8 mouse cellular contexts compared by ENCODE assay signal in the genomic region with DNA sequence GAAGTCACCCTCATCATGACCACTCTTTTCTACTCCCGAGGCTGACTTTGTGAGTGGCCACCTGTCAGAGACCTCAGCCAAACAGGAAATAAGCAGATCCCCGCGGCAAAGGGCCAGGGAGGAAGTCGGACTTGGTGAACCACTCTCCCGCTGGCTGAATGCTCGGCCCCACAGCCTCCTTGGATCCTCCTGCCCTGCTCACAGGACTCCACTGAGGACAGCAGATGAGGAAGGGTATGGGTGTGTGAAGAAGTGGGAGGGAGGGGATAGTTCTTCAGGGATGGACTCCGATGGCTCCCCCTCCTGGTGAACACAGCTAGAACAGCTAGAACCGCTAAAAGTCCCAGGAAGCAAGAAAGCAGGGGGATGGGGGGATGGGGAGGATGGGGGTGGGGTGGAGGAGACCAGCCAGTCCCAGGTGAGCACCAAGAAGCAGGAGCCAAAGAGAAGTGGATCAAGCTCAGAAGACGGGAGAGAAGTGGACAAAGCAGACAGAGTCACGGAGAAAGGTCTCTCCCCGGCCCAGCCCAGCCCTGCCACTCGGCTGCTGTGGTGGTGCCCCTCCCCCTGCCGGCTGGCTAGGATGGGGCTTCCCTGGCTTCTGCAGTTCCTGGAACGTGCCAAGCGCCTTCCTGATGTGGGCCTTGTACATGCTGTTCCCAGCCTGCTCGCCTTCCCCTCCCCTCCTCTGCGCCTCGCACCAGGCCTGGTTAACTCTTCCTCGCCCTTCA. TPM values are rescaled to one million over a fixed set of nuclear protein-coding genes. Genes with fewer than 3 reads are reported as not detected.
DNase-seq lines count a peak whose midpoint lies in the region; ATAC-seq and TF ChIP-seq lines count a peak whose summit lies in the region.

No protein-coding gene starts in this region.

- intact Hi-C loops in heart, postnatal 36 days (cut with DNase I) = loop anchor here (2.0 to 5.0 kb wide), 3 partner anchors 45 to 209 kb away; partner anchors contain the start of gene Prdm11

- WGBS in forebrain, postnatal 0 days = 21% methylated on average over 19 of the region's 19 CpGs
- 7% methylated on average over 19 of the region's 19 CpGs for WGBS in lung, embryonic 16.5 days

- ATAC-seq in forebrain, postnatal 0 days = peak; percentile 92
- peak; percentile 97 for ATAC-seq in lung, embryonic 16.5 days (ENCODE audit: low read depth)

- H3K27me3 ChIP-seq in forebrain, postnatal 0 days (ENCODE audit: insufficient read depth, low read length) = no peaks in the 10 kb centered on the region
- H3K27me3 ChIP-seq in lung, embryonic 16.5 days (ENCODE audit: control insufficient read depth, insufficient read depth, low read depth, low read length) = no peaks in the 10 kb centered on the region

- H3K9me3 ChIP-seq in forebrain, postnatal 0 days (ENCODE audit: low read length) = no peaks in the 10 kb centered on the region
- no peaks in the 10 kb centered on the region for H3K9me3 ChIP-seq in lung, embryonic 16.5 days (ENCODE audit: control insufficient read depth, low read length)

- H3K36me3 ChIP-seq in forebrain, postnatal 0 days (ENCODE audit: insufficient read depth) = peaks cover 30% of the 10 kb centered on the region
- H3K36me3 ChIP-seq in lung, embryonic 16.5 days (ENCODE audit: control insufficient read depth, insufficient read depth, low read length) = peaks cover 19% of the 10 kb centered on the region

- peaks cover 7% of the 10 kb centered on the region for H3K4me1 ChIP-seq in forebrain, postnatal 0 days (ENCODE audit: insufficient read depth)
- peaks cover 28% of the 10 kb centered on the region for H3K4me1 ChIP-seq in lung, embryonic 16.5 days (replicated peaks; ENCODE audit: control insufficient read depth, insufficient read depth, low read length)

- H3K4me3 ChIP-seq in forebrain, postnatal 0 days (ENCODE audit: low read depth, low read length) = no peak overlapping the region
- H3K4me3 ChIP-seq in lung, embryonic 16.5 days (ENCODE audit: low read length) = peak overlapping the region; percentile 21

- DNase-seq in MEL-GATA-1-ER (ENCODE audit: extremely low read depth, low read depth) (peak; percentile 10), adipocyte (ENCODE audit: low spot score) (no peak)
- DNase-seq in cerebellum, adult 11-12 months = peak; percentile 46
- DNase-seq in forebrain, postnatal 0 days = peak; percentile 63
- peak; percentile 78 to 81 for DNase-seq in heart, postnatal 36 days
- peak; percentile 25 to 60 for DNase-seq in layer of hippocampus, adult 18-20 months (ENCODE audit: low spot score in 2 of 2)
- DNase-seq in retina, postnatal 7 days (ENCODE audit: low read depth, low spot score) = peak; percentile 13

- peak overlapping the region; percentile 19 for H3K4me2 ChIP-seq in forebrain, postnatal 0 days (ENCODE audit: low read depth)
- H3K4me2 ChIP-seq in lung, embryonic 16.5 days (ENCODE audit: low read depth, low read length) = peak overlapping the region; percentile 48

- TF ChIP-seq CTCF in forebrain, postnatal 0 days (IDR thresholded peaks at IDR 0.05; ENCODE audit: low read depth) = peak; percentile 55

- H3K9ac ChIP-seq in forebrain, postnatal 0 days = 0 out of 2 replicates have a peak overlapping the region, but pooled peaks have one; percentile 7
- peak overlapping the region; percentile 51 for H3K9ac ChIP-seq in lung, embryonic 16.5 days (ENCODE audit: low read length)

- H3K27ac ChIP-seq in forebrain, postnatal 0 days (ENCODE audit: low read depth, low read length) = 0 out of 2 replicates have a peak overlapping the region, but pooled peaks have one; percentile 21
- peak overlapping the region; percentile 90 for H3K27ac ChIP-seq in lung, embryonic 16.5 days (ENCODE audit: low read length)

RNA-seq across cellular contexts. Expression of gene Prdm11, which starts 57.9 kb away (rescaled TPM):
- total RNA-seq in forebrain, postnatal 0 days (2014; rRNA removed) = 7.8 and 7.9 TPM in 2 replicates
- polyA plus RNA-seq in forebrain, postnatal 0 days (2015; fragmentation: Nextera tagmentation; extraction: Ambion mirVana) = 1.5 and 1.9 TPM in 2 replicates
- 10 to 100 TPM in 1 of 2 experiments, 1 to 10 TPM in 1; 8.8 to 10.4 TPM for total RNA-seq in heart, postnatal 36 days (2021)
- 10 to 100 TPM; 22.2 to 26.0 TPM for total RNA-seq in layer of hippocampus, adult 18-20 months (2021)
- 5.5 and 6.3 TPM in 2 replicates for polyA plus RNA-seq in lung, embryonic 16.5 days (2015; fragmentation: Nextera tagmentation; extraction: Ambion mirVana)
